ENCODE assay signal across 9 mouse cellular contexts in genomic region chr4:141242651-141243241, GRCm38 (mm10). TPM values are rescaled to one million over a fixed set of nuclear protein-coding genes. Genes with fewer than 3 reads are reported as not detected.
A peak's percentile ranks its signal among the peaks of the same experiment; 100 is the strongest.
DNase-seq lines count a peak whose midpoint lies in the region; ATAC-seq and TF ChIP-seq lines count a peak whose summit lies in the region.
"Had no signal": no experiment of that assay in that cellular context is flagged by ENCODE, and none has a peak within 500 bp of the region (broad histone marks: within the 10 kb centered on the region; RNA-seq: fewer than 3 reads in every experiment).

No protein-coding gene starts in this region.

- peak overlapping the region; percentile 38; the same call in 1 of the 2 replicates for H3K27ac ChIP-seq in midbrain, embryonic 10.5 days (replicated peaks)
- H3K27ac ChIP-seq in midbrain, embryonic 15.5 days: no peak overlapping the region
- H3K27ac ChIP-seq in intestine, embryonic 15.5 days: peak overlapping the region; percentile 70
- peak overlapping the region; percentile 73 for H3K27ac ChIP-seq in lung, embryonic 14.5 days (ENCODE audit: low read depth)
- H3K27ac ChIP-seq: left cerebral cortex, adult 2 months had no signal

- peak overlapping the region; percentile 14; the same call in 1 of the 2 replicates for H3K4me3 ChIP-seq in midbrain, embryonic 10.5 days
- no peak overlapping the region for H3K4me3 ChIP-seq in midbrain, embryonic 15.5 days
- H3K4me3 ChIP-seq in intestine, embryonic 15.5 days (replicated peaks): peak overlapping the region; percentile 22
- H3K4me3 ChIP-seq in lung, embryonic 14.5 days (ENCODE audit: low read depth, low read length): peak overlapping the region; percentile 43
- H3K4me3 ChIP-seq: left cerebral cortex, adult 2 months had no signal

- no peak overlapping the region for H3K4me2 ChIP-seq in midbrain, embryonic 15.5 days
- peak overlapping the region; percentile 46 for H3K4me2 ChIP-seq in intestine, embryonic 15.5 days (replicated peaks)
- peak overlapping the region; percentile 78 for H3K4me2 ChIP-seq in lung, embryonic 14.5 days

- peak; percentile 65 to 80 for DNase-seq in adrenal gland, adult (ENCODE audit: inconsistent age in 2 of 2, low spot score in 1 of 2)
- no peak for DNase-seq in adrenal gland, postnatal 25 days
- DNase-seq in midbrain, embryonic 10.5 days (ENCODE audit: low spot score): no peak
- DNase-seq in lung, embryonic 14.5 days: peak; percentile 55
- DNase-seq in gastrocnemius, adult 18-20 months (ENCODE audit: low spot score): no peak
- DNase-seq in B cell, adult 2 months: no peak

- H3K4me1 ChIP-seq in midbrain, embryonic 10.5 days: peaks cover 65% of the 10 kb centered on the region
- H3K4me1 ChIP-seq in midbrain, embryonic 15.5 days: peaks cover 50% of the 10 kb centered on the region
- H3K4me1 ChIP-seq in intestine, embryonic 15.5 days (replicated peaks): peaks cover 77% of the 10 kb centered on the region
- H3K4me1 ChIP-seq in lung, embryonic 14.5 days (ENCODE audit: insufficient read depth): peaks cover 59% of the 10 kb centered on the region

- no peak for TF ChIP-seq CTCF in lung, embryonic 14.5 days (IDR thresholded peaks at IDR 0.05; ENCODE audit: low read depth)

- H3K36me3 ChIP-seq in midbrain, embryonic 10.5 days: no peaks in the 10 kb centered on the region
- no peaks in the 10 kb centered on the region for H3K36me3 ChIP-seq in midbrain, embryonic 15.5 days (replicated peaks)
- H3K36me3 ChIP-seq in intestine, embryonic 15.5 days: no peaks in the 10 kb centered on the region
- H3K36me3 ChIP-seq in lung, embryonic 14.5 days (ENCODE audit: insufficient read depth): no peaks in the 10 kb centered on the region

- H3K9me3 ChIP-seq in midbrain, embryonic 10.5 days (replicated peaks): no peaks in the 10 kb centered on the region
- no peaks in the 10 kb centered on the region for H3K9me3 ChIP-seq in midbrain, embryonic 15.5 days
- H3K9me3 ChIP-seq in intestine, embryonic 15.5 days: no peaks in the 10 kb centered on the region
- H3K9me3 ChIP-seq in lung, embryonic 14.5 days (ENCODE audit: low read depth, low read length): no peaks in the 10 kb centered on the region

- H3K9ac ChIP-seq in midbrain, embryonic 15.5 days: no peak overlapping the region
- peak overlapping the region; percentile 5; the same call in 1 of the 2 replicates for H3K9ac ChIP-seq in intestine, embryonic 15.5 days
- peak overlapping the region; percentile 51 for H3K9ac ChIP-seq in lung, embryonic 14.5 days

- ATAC-seq in midbrain, embryonic 15.5 days (replicated peaks): no peak
- peak; percentile 32 for ATAC-seq in intestine, embryonic 15.5 days
- peak; percentile 52 for ATAC-seq in lung, embryonic 14.5 days (ENCODE audit: insufficient read depth)

- WGBS in midbrain, embryonic 10.5 days: 4% methylated on average over 11 of the region's 11 CpGs
- 5% methylated on average over 8 of the region's 11 CpGs for WGBS in midbrain, embryonic 15.5 days
- 14% methylated on average over 11 of the region's 11 CpGs for WGBS in intestine, embryonic 15.5 days
- WGBS in lung, embryonic 14.5 days: 7% methylated on average over 10 of the region's 11 CpGs

- peaks cover 100% of the 10 kb centered on the region for H3K27me3 ChIP-seq in midbrain, embryonic 10.5 days (ENCODE audit: low read depth, poor library complexity, severe bottlenecking)
- H3K27me3 ChIP-seq in midbrain, embryonic 15.5 days (replicated peaks): peaks cover 73% of the 10 kb centered on the region
- H3K27me3 ChIP-seq in intestine, embryonic 15.5 days (replicated peaks): peaks cover 16% of the 10 kb centered on the region
- peaks cover 55% of the 10 kb centered on the region for H3K27me3 ChIP-seq in lung, embryonic 14.5 days (ENCODE audit: insufficient read depth, low read length)

RNA-seq across cellular contexts. Expression of gene Arhgef19, which starts 3.4 kb away (rescaled TPM):
- 32.6 and 44.2 TPM in 2 replicates for total RNA-seq in adrenal gland, postnatal 25 days (2021)
- polyA plus RNA-seq in midbrain, embryonic 10.5 days (2016; fragmentation: Nextera tagmentation; extraction: Ambion mirVana): 0.64 and 1.4 TPM in 2 replicates
- polyA plus RNA-seq in midbrain, embryonic 15.5 days (2015; fragmentation: Nextera tagmentation; extraction: Ambion mirVana): 1.0 and 1.7 TPM in 2 replicates
- polyA plus RNA-seq in intestine, embryonic 15.5 days (2015; fragmentation: Nextera tagmentation; extraction: Ambion mirVana): 16.3 and 17.8 TPM in 2 replicates
- 20.1 and 21.1 TPM in 2 replicates for polyA plus RNA-seq in lung, embryonic 14.5 days (2014; fragmentation: Nextera tagmentation; extraction: Ambion mirVana)
- total RNA-seq in gastrocnemius, adult 18-20 months (2021): under 1 TPM; 0.32 to 0.33 TPM

RNA-seq across cellular contexts. Expression of gene Rsg1, which starts 29.0 kb away (rescaled TPM):
- total RNA-seq in adrenal gland, postnatal 25 days (2021): 1.4 and 1.7 TPM in 2 replicates
- polyA plus RNA-seq in midbrain, embryonic 10.5 days (2016; fragmentation: Nextera tagmentation; extraction: Ambion mirVana): 7.4 and 7.5 TPM in 2 replicates
- polyA plus RNA-seq in midbrain, embryonic 15.5 days (2015; fragmentation: Nextera tagmentation; extraction: Ambion mirVana): 8.7 and 9.9 TPM in 2 replicates
- 3.9 and 5.1 TPM in 2 replicates for polyA plus RNA-seq in intestine, embryonic 15.5 days (2015; fragmentation: Nextera tagmentation; extraction: Ambion mirVana)
- polyA plus RNA-seq in lung, embryonic 14.5 days (2014; fragmentation: Nextera tagmentation; extraction: Ambion mirVana): 5.3 and 6.3 TPM in 2 replicates
- total RNA-seq in gastrocnemius, adult 18-20 months (2021): under 1 TPM in 1 of 2 experiments, not detected in 1; 0.31 TPM

RNA-seq across cellular contexts. Expression of gene Epha2, which starts 58.3 kb away (rescaled TPM):
- total RNA-seq in adrenal gland, postnatal 25 days (2021): 18.7 and 19.3 TPM in 2 replicates
- polyA plus RNA-seq in midbrain, embryonic 10.5 days (2016; fragmentation: Nextera tagmentation; extraction: Ambion mirVana): 3.6 and 3.7 TPM in 2 replicates
- polyA plus RNA-seq in midbrain, embryonic 15.5 days (2015; fragmentation: Nextera tagmentation; extraction: Ambion mirVana): 1.6 and 1.7 TPM in 2 replicates
- polyA plus RNA-seq in intestine, embryonic 15.5 days (2015; fragmentation: Nextera tagmentation; extraction: Ambion mirVana): 6.7 and 7.2 TPM in 2 replicates
- polyA plus RNA-seq in lung, embryonic 14.5 days (2014; fragmentation: Nextera tagmentation; extraction: Ambion mirVana): 6.9 and 7.6 TPM in 2 replicates
- 1 to 10 TPM; 1.6 to 2.9 TPM for total RNA-seq in gastrocnemius, adult 18-20 months (2021)

Comparison
In these comparisons a context has a peak if more than half of its experiments do, and no peak if none do; other contexts are left out.
1. DNase-seq: peak in adrenal gland, adult (2 of 2) and lung, embryonic 14.5 days (single experiment); none in adrenal gland, postnatal 25 days (single experiment), midbrain, embryonic 10.5 days (single experiment), gastrocnemius, adult 18-20 months (single experiment) and B cell, adult 2 months (0 of 2).